Mouse (Mus musculus) CD4-positive, CD25-positive, alpha-beta regulatory T cell, adult 4 months (primary cell): ENCODE data around the gene Agpat2. TPM values are rescaled to one million over a fixed set of nuclear protein-coding genes. Genes with fewer than 3 reads are reported as not detected.
A peak's percentile ranks its signal among the peaks of the same experiment; 100 is the strongest.

Experiments
- ATAC-seq: one replicate; pipeline ENCODE4 v1.8.0; 2017
- polyA plus RNA-seq, 2 experiments: library from polyadenylated mRNA; unstranded; fragments of 100-300 nt; shearing (Covaris generic); gene quantifications; one replicate each; pipeline ENCODE4 v1.2.1; 2017

Gene Agpat2
- polyA plus RNA-seq, 2 experiments from 2014 or later: 5.8 to 7.7 TPM

DNA sequence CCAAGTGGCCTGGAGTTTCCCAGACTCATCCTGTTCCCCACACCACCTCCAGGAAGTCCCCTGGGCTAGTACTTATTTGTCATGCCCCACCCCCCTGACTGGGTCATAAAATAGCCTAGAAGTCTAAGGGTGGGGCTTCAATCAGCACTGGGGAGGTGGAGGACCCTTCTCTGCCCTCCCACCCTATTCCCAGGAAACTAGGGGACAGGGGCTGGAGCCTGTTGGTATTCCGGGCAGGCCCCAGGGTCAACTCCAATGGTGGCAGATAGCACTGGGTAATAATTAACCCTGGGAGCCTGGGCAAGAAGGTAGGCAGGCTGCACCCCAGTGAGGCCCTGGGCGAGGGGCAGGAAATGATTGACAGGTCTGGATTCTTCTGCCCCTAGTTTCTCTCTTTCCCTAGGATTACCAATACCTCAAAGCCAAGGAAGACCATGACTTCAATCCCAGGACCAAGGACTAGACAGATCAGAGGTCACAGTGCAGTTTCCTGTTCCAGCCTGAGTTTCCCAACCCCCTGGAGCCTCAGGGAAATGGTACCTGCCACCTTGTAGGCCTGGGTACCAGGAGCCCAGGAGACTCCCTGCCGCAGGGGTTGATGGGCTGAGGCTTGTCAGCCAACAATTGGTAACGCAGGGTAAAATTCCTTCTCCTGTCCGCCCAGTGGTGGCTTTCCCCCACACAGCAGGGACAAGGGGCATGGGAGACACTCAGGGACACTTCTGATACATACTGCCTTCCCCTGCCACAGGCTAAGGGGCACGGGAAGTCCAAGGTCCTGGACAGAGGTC, 9.1 kb downstream of the Agpat2 start:
- no peak for ATAC-seq

DNA sequence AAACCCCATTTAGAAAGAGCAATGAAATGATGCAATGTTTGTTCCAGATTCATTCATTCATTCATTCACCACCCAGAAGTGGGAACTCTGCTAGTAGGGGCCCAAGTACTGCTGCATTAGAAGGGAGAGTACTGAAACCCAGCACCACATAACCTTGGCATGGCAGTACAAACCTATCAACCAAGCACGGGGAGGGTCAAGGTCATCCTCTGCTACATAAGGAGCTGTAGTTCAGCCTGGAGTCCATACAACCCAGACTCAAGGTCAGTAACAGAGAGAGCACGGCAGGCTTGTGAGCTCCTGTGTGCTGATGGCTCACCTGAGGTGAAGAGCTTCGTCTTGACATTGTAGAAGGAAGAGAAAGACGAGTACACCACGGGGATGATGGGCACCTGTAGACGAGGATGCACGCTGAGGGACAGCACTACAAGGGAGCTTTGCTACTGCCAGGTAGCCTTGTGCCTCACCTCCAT, 9.7 kb downstream of the Agpat2 start:
- no peak for ATAC-seq

DNA sequence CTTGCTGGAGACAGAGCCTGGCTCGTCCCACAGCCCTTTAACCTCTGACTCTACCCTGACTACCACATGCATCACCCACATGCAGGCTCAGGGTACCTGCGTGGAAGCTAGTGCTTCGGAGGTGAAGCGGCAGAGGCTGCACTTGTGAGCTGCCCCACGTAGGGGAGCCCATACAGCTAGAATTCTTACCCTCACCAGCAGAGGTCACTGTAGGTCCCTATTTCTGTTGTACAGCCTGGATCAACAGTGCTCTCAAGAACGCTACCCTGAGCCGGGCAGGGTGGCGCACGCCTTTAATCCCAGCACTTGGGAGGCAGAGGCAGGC, 10.2 kb downstream of the Agpat2 start:
- ATAC-seq: peak; percentile 81

DNA sequence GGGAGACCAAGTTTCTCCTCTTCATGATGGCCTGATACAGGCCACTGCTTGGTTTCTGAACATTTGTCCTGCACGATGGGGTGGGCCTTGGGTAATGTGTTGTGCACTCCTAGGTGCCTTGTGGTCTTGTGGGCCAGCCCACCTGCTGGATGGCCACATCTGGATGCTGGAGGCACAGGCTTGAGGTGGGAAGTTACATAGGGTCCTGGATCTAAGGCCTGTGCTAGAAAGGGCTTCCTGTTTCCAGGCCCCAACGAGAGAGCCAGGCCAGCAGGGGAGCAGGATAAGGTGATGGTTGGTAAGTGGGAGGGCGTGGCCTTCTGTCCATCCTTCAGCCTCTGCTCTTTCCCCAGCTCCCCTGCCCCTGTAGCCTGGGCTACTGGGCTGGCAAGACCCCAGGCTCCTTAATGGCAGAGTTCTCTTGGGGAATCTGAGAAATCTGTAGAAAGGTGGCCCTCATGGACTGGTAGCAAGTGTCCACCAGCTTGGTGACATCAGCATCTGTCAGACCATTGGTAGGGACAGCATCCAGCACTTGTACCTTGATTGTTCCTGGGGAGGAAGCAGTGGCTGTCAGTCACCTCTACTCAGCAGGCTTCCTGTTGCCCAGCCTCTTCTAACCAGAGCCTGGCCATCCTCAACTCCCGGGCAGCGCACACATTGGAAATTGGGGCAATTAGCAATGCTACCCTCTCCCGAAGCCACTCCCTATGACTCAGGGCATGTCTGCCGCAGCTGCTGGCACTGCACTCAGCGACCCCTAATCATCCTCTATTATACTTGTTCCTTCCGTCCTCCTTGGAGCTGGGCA, 10.8 kb downstream of the Agpat2 start:
- no peak for ATAC-seq

DNA sequence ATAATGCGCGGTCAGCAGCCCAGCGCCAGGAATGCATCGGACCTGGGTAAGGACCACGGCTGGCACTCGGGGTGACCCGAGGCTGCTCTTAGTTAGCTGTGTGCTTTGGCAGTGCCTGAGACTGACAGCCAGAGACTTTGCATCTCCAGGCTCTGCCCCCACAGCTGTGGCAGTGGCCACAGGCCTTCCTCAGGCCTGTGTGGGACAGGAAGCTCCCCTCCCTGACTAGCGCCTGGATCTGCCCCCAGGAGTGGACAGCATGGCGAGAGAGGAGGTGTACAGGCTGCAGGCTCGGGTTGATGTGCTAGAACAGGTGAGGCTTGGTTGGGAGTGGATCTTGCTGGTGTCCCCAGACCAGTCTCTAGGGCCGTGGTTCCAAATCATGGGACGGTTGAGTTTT, 12.8 kb downstream of the Agpat2 start:
- no peak for ATAC-seq

DNA sequence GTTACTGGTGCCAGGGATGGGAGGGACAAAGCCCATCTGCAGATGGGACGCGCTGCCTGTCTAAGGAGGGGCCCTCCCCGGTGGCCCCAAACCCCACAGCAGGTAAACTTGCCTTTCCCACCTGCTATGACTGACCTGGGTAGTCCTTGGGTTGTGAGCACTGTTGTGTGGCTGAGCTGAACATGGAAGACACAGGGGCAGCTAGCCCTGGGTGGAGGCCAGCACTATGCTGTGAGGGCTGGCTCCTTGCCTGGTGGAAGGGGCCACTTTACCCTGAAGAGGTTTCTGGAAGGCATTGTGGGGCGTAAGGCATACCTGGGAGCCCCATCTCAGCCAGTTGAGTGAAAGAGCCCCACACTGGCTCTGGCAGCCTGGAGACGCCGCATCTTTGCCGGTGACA, 13.3 kb downstream of the Agpat2 start:
- ATAC-seq: no peak

DNA sequence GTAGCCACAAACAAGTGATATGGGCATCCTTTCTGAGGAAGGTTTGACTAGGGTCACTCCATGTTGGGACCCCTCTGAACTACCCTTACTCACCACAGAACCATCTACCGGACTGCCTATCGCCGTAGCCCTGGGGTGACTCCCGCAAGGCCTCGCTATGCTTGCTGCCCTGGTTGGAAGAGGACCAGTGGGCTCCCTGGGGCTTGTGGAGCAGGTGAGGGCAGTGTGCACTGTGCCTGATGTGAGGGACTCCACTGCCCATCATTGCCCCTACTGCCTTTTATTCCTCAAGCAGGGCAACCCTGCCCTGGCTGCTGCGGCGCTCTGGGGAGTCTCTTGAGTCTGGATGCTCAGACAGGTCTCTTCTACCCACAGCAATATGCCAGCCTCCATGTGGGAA, 13.9 kb downstream of the Agpat2 start:
- ATAC-seq: no peak

DNA sequence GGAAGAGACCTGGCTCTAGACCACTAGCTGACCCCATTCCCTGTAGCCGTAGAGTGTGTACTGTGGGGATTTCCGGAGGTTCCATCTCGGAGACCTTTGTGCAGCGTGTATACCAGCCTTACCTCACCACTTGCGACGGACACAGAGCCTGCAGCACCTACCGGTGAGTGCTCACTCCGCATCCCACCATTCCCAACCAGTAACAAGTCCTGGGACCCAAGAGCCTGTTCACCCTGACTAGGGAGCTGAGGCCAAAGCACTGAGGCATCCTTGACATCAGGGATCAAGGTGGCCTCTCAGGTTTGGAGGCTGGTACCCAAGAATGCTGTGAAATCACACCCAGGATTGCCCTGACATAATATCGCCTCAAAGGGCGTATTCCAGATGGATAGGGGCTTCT, 14.9 kb downstream of the Agpat2 start:
- no peak for ATAC-seq

DNA sequence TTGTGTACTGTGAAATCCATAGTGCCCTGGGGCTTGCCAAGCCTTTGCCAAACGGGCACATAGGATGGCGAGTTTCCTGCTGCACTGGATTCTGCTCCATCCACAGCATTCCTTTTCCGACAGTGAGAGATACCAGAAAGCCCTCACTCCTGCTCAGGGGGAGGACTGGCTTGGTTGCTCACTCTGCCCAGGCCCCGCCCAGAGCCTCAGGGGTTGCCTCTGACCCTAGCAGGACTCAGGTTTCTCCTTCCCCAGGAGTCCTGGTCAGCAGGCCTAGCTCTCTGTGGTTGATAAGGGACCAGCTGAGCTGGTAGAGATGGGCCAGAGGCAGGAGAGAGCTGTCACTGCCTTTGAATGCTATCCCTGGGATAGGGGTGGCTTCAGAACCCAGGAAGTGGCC, 15.6 kb downstream of the Agpat2 start:
- ATAC-seq: no peak

DNA sequence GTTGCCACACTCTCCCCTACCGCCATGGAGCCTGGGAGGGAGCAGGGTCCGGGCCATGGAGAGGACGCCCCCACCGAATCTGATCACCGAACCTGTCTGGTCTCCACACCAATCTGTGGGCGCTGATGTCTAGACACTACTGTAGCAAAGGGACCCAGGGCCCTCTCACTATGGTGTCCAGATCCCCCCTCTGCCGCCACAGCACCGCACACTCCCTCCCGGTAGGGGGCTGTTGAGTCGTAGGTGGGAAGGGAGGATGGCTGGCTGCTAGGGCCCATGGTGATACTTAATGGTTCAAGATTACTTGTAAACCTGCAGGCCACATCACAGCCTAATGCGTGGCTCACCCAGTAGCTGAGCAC, 17.2 kb downstream of the Agpat2 start:
- ATAC-seq: peak; percentile 14

DNA sequence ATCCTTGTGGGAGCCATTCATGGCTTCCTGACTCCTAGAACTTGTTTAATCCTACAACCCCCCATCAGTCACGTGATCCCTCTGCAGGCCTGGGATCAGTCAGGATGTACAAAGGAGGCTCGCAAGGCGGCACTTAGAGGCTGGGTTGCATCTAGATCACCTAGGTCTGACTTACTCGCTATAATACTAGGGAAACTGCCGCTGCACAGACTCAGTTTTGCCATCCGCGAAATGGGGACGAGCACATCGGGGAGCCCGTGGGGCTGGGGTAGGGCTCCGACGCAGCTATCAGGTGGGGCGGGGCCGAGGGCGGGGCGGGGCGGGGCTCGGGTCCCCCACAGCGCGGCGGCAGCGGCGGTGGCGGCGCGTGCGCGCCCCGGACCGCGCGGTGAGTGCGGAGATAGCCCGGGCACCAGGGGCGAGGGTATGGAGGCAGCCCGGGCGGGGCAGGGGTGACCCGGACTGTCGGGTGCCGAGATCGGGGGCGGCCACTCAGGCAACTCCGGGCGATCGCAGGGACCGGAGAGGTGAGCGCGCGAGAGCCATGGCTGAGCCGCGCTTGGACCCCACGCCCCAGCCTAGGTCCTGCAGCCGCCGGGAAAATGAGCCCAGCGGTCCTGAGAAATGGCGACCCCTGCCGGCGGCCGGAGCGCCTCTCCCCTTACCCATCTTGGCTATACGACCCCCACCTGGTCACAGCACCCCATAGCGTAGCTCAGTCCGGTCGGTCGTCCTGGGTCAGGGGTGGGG, 17.7 kb downstream of the Agpat2 start, which contains the start of gene Gm20532:
Gene Gm20532 (plus strand): TSS at position 346 of the 750 bp plus-strand sequence.
- ATAC-seq: peak; percentile 62

DNA sequence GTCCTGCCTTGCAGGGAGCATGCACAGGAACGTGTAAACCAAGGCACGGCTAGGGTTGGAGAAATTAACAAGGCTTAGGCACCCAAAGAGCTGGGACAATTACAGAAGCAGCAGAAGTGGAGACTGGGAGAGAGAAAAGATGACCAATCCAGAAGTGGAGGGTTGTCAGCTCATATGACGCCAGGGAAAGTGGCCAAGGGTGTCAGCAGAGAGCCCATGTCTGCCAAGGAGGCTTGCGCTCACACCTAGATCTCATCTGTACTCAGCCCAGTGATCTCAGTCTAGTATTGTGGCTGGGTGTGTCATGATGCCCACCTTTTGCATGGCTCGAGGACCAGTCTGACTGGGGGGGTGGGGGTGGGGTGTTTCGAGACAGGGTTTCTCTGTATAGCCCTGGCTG, 18.5 kb downstream of the Agpat2 start:
- no peak for ATAC-seq

DNA sequence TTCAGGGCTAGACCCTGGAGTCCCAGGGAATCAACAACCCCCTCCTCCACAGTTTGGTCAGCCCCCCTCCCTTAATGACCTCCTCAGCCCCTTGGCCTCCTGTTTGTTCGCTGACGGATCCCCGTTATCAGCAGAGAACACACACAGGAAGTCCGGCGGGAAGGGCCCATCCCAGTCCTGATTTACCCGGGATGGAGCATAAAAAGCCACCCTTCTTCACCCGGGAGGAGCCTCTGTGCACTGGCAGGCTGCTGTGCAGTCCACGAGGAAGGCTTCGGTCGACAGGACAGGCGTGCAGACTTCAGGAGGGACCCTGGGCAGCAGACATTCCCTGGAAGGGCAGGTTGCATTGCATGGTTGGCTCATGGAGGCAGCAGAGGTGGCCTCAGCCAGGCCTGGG, 20.6 kb downstream of the Agpat2 start:
- no peak for ATAC-seq

DNA sequence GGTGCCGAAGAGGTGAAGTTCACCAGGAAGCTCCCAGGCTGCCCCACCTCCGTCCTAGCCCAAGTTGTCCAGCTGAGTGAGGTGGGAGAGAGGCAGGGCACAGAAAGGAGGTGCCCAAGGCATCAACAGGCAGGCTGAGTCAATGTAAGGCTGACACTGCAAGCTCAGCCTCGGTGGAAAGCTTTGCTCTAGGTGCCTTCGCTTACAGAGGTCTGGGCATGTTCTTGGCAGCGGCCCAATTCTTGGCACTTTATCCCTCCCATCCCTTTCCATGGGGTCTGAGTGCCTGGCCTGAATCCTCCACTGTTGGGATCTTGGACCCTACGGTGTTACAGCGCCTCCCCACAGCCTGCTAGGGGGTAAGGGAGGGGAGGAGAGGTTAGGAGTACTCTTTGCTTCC, 21.5 kb downstream of the Agpat2 start:
- ATAC-seq: no peak

DNA sequence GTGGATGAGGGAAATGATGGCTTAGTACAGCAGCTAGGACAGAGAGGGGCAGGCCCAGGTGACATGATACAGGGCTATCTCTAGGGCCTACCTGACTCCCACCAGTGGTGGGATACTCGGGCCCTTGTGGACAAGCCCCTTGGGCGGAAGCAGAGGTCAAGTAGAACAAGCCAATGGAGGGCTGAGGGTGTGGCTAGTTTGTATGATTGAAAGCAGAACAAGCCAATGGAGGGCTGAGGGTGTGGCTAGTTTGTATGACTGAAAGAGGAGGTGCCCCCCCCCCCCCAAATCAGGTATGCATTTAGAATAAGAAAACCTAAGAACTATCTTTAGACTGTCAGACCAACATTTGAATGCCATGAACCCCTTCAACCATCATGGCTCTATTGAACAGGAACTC, 22.0 kb downstream of the Agpat2 start:
- no peak for ATAC-seq

DNA sequence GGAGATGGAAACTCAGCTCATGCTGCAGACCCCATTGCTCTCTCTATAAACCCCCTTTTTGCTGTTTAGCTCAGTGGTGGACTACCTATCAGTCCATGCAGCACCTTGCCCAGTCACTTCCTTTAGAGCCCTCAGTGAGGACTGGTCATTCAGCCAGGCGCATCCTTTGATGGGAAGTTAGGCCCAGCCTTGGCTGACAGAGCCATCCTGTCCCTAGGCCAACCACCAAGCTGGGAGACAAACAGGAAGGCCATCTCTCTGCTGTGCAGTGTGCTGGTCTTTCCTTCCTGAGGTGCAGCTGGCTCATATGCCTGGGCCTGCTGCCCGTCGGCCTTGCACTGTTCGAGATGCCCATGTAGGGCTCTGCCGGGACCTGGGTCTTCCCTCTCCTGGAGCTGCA, 23.5 kb downstream of the Agpat2 start:
- no peak for ATAC-seq

DNA sequence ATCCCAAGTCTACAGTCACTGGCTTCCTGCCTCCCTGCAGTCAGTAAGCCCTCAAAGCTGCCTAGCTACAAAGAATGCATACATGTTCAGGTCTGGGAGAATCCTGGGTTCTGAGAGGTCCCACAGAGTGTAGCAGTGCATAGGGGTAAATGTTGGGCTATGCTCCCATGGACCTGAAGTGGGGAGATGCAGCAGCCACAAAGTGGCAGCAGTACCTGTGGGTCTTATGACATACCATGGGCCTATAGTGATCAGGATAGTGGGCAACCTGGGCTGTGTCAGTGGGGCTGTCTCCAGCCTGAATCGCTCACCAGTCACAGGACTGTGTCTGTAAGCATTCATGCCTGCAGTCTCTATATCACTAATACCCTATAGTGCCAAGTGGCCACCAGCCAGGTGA, 24.5 kb downstream of the Agpat2 start, which contains the start of gene Egfl7:
Gene Egfl7 (plus strand): TSS at position 301 of the 400 bp plus-strand sequence.
- no peak for ATAC-seq

DNA sequence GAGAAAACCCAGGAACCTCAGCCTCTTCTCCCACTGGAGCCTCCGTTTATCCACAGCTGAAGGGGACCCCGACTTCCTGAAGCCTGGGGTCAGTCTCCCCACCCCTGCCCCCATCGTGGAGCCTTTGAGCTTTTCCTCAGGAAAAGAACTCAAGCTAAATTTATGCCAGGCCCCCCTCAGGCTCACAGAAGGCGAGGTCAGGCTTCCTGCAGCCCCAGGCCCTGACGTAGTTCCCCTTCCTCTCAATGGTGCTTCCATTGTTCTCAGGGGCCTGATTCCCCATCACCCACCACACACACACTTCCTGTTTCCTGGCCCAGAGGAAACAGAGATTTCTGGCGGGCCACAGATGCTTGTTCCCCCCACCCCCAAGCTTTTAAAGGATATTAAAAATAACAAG, 25.8 kb downstream of the Agpat2 start:
- ATAC-seq: no peak

DNA sequence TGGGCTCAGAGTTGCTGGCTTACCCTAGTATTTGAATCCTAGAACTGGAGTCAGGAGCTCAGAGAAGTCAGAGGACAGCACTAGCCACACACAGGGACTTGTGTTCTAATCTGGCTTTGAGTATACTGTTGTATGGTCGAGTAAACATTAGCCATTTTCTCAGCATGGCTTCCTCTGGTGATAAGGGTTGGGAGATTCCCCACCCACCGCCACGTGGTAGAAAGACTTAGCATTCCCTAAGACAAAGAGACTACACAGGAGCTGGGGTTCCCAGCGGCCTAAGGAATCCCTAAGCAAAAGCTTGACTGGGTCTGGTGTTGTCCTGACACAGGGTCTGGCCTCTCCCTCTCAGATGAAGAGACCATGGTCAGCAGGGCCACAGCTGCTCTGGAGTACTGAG, 27.8 kb downstream of the Agpat2 start:
- no peak for ATAC-seq

DNA sequence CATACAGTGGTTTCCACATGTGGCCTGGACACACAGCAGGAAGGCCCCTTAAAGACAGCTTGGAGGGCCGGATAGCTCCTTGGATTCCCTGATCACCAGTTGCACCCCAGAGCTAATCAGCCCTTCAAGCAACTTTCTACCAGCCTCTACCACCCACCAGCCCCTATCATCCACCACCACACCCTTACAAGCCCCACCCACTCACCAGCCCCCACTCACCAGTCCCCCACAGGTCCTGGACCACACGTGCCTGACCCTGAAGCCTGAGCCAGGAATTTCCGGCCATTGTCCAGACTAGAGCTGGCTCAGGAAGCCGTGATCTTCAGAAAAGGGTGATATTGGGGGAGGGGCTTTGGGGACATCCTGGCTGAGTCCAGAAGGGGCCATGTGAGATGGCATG, 28.4 kb downstream of the Agpat2 start:
- ATAC-seq: no peak

DNA sequence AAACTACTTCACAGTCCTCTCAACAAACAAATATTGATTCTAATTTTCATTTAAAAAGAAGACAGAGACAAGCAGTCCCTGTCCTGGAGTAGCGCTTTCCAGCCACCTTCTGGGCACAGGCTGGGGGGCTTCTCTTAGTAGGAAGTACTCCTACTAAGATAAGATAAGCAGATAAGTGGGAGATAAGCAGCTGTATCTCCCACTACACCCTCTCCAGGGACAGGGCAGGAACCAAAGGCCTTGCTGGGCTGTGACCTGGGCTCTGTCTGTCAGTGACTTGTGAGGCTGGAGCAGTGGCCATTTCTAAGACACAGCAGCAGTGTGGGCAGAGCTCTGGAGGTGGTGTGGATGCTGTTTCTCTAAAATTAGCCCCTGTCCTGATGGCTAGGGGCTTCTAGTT, 28.8 kb downstream of the Agpat2 start:
- ATAC-seq: no peak

DNA sequence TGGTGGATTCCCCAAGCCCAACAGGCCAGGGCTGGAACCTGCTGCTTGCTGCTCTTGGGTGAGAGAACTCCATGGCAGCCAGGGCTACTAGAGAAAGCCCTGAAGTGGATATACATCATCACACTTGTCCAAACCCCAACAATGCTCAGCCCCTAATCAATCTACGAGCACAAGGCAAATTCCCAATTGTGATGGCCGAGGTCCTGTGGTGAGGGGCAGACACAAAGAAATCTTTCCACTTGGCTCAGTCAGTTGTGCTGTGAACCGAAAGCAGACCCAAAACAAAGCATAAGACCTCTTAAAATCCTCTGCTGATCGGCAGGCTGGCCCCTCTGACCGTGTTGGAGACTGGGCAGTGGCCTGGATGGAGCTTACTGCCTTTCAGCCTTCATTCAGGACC, 29.4 kb downstream of the Agpat2 start:
- ATAC-seq: no peak

DNA sequence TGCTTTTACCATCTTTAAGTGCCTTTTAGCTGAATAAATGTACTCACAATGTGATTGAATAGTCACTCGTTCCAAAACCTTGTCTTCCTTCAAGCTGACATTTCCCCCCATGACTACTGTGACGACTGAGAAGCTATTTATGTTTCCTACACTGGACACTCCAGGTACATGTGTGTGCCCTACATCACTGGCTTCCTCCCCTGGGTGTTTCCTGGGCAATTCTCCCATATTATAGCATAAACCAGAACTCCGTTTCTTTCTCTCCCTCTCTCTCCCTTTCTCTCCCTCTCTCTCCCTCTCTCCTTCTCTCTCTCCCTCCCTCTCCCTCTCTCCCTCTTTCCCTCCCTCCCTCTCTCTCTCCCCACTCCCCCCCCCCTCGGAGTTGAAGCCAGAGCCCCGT, 30.4 kb downstream of the Agpat2 start:
- ATAC-seq: no peak
